Mouse (Mus musculus) megakaryocyte, embryonic 14.5 days (primary cell): Measurements from ENCODE around the gene Nuf2.

Experiments used
- FLI1 ChIP-seq: IDR thresholded peaks from 2 replicates; pipeline ENCODE4 v1.6.1; 2012; ENCODE audit warnings: low read length, inconsistent platforms, mixed read lengths
- GATA1 ChIP-seq: IDR thresholded peaks from 3 replicates; pipeline ENCODE4 v1.6.1; 2012; ENCODE audit warnings: mixed read lengths, low read length, inconsistent platforms, borderline replicate concordance

DNA sequence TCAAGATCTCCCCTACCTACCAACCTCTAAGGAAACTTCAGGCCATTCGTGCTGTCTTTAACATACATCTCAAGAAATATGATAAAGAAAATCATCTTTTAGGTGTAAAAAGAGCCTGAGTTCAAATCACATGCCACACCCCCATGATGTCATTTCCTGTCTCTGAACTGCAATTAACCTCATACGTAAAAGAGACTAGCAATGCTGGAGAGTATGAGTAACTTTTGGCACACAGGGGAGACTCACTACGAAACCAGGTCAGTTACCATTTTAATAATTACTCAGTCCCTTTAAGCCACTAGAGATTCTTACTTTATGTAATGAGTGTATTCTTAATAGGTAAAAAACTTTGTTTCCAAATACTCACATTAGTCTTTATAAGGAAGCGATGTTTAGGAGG lies 23.8 kb upstream of the Nuf2 start:
- TF ChIP-seq GATA1 (no peak), FLI1 (no peak)
